Mouse (Mus musculus): ENCODE measurements around the gene Pou2f2. TPM values are rescaled to one million over a fixed set of nuclear protein-coding genes. Genes with fewer than 3 reads are reported as not detected.

The Pou2f2 gene
- polyA plus RNA-seq, 1 experiment from 2014 or later: 13.6 TPM

- peak overlapping the region; percentile 89 for H3K4me3 ChIP-seq
- peak overlapping the region; percentile 98 for H3K27ac ChIP-seq (replicated peaks)
- peaks cover 73% of the 10 kb centered on the region for H3K4me1 ChIP-seq
- no peaks in the 10 kb centered on the region for H3K9me3 ChIP-seq (replicated peaks)
- H3K36me3 ChIP-seq: peaks cover 27% of the 10 kb centered on the region
- DNase-seq (ENCODE audit: low spot score): peak; percentile 99
- under 1% methylated on average over 56 of the region's 56 CpGs for WGBS
- no peaks in the 10 kb centered on the region for H3K27me3 ChIP-seq (ENCODE audit: low read depth, poor library complexity, severe bottlenecking)
These were observed 102.7 kb downstream of the Pou2f2 start for GRCm38 (mm10) chr7:25076663-25077413.

GRCm38 (mm10) chr7:25076296-25076662, 103.2 kb downstream of the Pou2f2 start:
- 24% methylated on average over 7 of the region's 7 CpGs for WGBS
- no peaks in the 10 kb centered on the region for H3K27me3 ChIP-seq (ENCODE audit: low read depth, poor library complexity, severe bottlenecking)
- no peak for DNase-seq (ENCODE audit: low spot score)

GRCm38 (mm10) chr7:25073924-25074323, 105.6 kb downstream of the Pou2f2 start:
- Histone ChIP-seq H3K4me1 (peaks cover 91% of the 10 kb centered on the region), H3K9me3 (replicated peaks) (no peaks in the 10 kb centered on the region), H3K27ac (replicated peaks) (peak overlapping the region; percentile 98), H3K4me3 (peak overlapping the region; percentile 83), H3K36me3 (peaks cover 4% of the 10 kb centered on the region; the same call in 1 of the 2 replicates), H3K27me3 (ENCODE audit: low read depth, poor library complexity, severe bottlenecking) (no peaks in the 10 kb centered on the region)
- no peak for DNase-seq (ENCODE audit: low spot score)
- 91% methylated on average over 8 of the region's 8 CpGs for WGBS

More at GRCm38 (mm10) chr7:25076296-25076662, 103.2 kb downstream of the Pou2f2 start:
- Histone ChIP-seq H3K9me3 (replicated peaks) (no peaks in the 10 kb centered on the region), H3K4me1 (peaks cover 75% of the 10 kb centered on the region), H3K4me3 (peak overlapping the region; percentile 89), H3K27ac (replicated peaks) (peak overlapping the region; percentile 98), H3K36me3 (peaks cover 22% of the 10 kb centered on the region)

GRCm38 (mm10) chr7:25072716-25073390, 106.7 kb downstream of the Pou2f2 start:
- peak; percentile 77 for DNase-seq (ENCODE audit: low spot score)

GRCm38 (mm10) chr7:25071979-25072715, 107.4 kb downstream of the Pou2f2 start, which contains the start of the genes Grik5 and Zfp574:
TSS of gene Grik5 (minus strand) at chr7:25072346.
TSS of gene Zfp574 (plus strand) at chr7:25072567.
- Histone ChIP-seq H3K9me3 (replicated peaks) (no peaks in the 10 kb centered on the region), H3K36me3 (peaks cover 19% of the 10 kb centered on the region), H3K4me3 (peak within 1 kb of the TSS; percentile 83), H3K27ac (replicated peaks) (peak within 1 kb of the TSS; percentile 98), H3K4me1 (peaks cover 88% of the 10 kb centered on the region), H3K27me3 (ENCODE audit: low read depth, poor library complexity, severe bottlenecking) (no peaks in the 10 kb centered on the region)
- under 1% methylated on average over 25 of the region's 28 CpGs for WGBS
- peak; percentile 38 for DNase-seq (ENCODE audit: low spot score)

More at GRCm38 (mm10) chr7:25072716-25073390, 106.7 kb downstream of the Pou2f2 start:
- peaks cover 12% of the 10 kb centered on the region for H3K36me3 ChIP-seq
- no peaks in the 10 kb centered on the region for H3K9me3 ChIP-seq (replicated peaks)
- peak overlapping the region; percentile 83 for H3K4me3 ChIP-seq
- peak overlapping the region; percentile 98 for H3K27ac ChIP-seq (replicated peaks)
- under 1% methylated on average over 31 of the region's 33 CpGs for WGBS
- H3K4me1 ChIP-seq: peaks cover 91% of the 10 kb centered on the region
- no peaks in the 10 kb centered on the region for H3K27me3 ChIP-seq (ENCODE audit: low read depth, poor library complexity, severe bottlenecking)

- DNase-seq (ENCODE audit: low spot score): peak; percentile 57
- WGBS: 15% methylated on average over 2 of the region's 2 CpGs
- Histone ChIP-seq H3K9me3 (replicated peaks) (no peaks in the 10 kb centered on the region), H3K27ac (replicated peaks) (peak overlapping the region; percentile 1), H3K4me1 (peaks cover 59% of the 10 kb centered on the region), H3K27me3 (ENCODE audit: low read depth, poor library complexity, severe bottlenecking) (no peaks in the 10 kb centered on the region), H3K36me3 (peaks cover 53% of the 10 kb centered on the region), H3K4me3 (peak overlapping the region; percentile 21; the same call in 1 of the 2 replicates)
These were observed 110.8 kb downstream of the Pou2f2 start for GRCm38 (mm10) chr7:25068724-25069123.

- DNase-seq (ENCODE audit: low spot score): no peak
- H3K9me3 ChIP-seq (replicated peaks): no peaks in the 10 kb centered on the region
- peak overlapping the region; percentile 1; the same call in 1 of the 2 replicates for H3K27ac ChIP-seq (replicated peaks)
- 90% methylated on average over 22 of the region's 22 CpGs for WGBS
- peak overlapping the region; percentile 21; the same call in 1 of the 2 replicates for H3K4me3 ChIP-seq
- peaks cover 59% of the 10 kb centered on the region for H3K36me3 ChIP-seq
- peaks cover 52% of the 10 kb centered on the region for H3K4me1 ChIP-seq
- no peaks in the 10 kb centered on the region for H3K27me3 ChIP-seq (ENCODE audit: low read depth, poor library complexity, severe bottlenecking)
These were observed 111.4 kb downstream of the Pou2f2 start for GRCm38 (mm10) chr7:25067909-25068656.

- peaks cover 45% of the 10 kb centered on the region for H3K4me1 ChIP-seq
- H3K9me3 ChIP-seq (replicated peaks): no peaks in the 10 kb centered on the region
- no peak overlapping the region for H3K4me3 ChIP-seq
- no peak overlapping the region for H3K27ac ChIP-seq (replicated peaks)
- no peaks in the 10 kb centered on the region for H3K27me3 ChIP-seq (ENCODE audit: low read depth, poor library complexity, severe bottlenecking)
- DNase-seq (ENCODE audit: low spot score): no peak
- H3K36me3 ChIP-seq: peaks cover 67% of the 10 kb centered on the region
- WGBS: 91% methylated on average over 7 of the region's 7 CpGs
These were observed 112.2 kb downstream of the Pou2f2 start for GRCm38 (mm10) chr7:25067338-25067737.

GRCm38 (mm10) chr7:25063900-25064299, 115.6 kb downstream of the Pou2f2 start:
- H3K36me3 ChIP-seq: peaks cover 95% of the 10 kb centered on the region
- no peak overlapping the region for H3K4me3 ChIP-seq
- H3K4me1 ChIP-seq: peaks cover 10% of the 10 kb centered on the region
- WGBS: 89% methylated on average over 8 of the region's 8 CpGs
- no peak for DNase-seq (ENCODE audit: low spot score)
- H3K9me3 ChIP-seq (replicated peaks): no peaks in the 10 kb centered on the region
- H3K27me3 ChIP-seq (ENCODE audit: low read depth, poor library complexity, severe bottlenecking): no peaks in the 10 kb centered on the region
- H3K27ac ChIP-seq (replicated peaks): no peak overlapping the region

GRCm38 (mm10) chr7:25063346-25063745, 116.2 kb downstream of the Pou2f2 start:
- H3K9me3 ChIP-seq (replicated peaks): no peaks in the 10 kb centered on the region
- 93% methylated on average over 6 of the region's 6 CpGs for whole genome bisulfite sequencing
- DNase-seq (ENCODE audit: low spot score): no peak
- no peak overlapping the region for H3K27ac ChIP-seq (replicated peaks)
- no peak overlapping the region for H3K4me3 ChIP-seq
- H3K27me3 ChIP-seq (ENCODE audit: low read depth, poor library complexity, severe bottlenecking): no peaks in the 10 kb centered on the region
- H3K4me1 ChIP-seq: peaks cover 5% of the 10 kb centered on the region
- peaks cover 97% of the 10 kb centered on the region for H3K36me3 ChIP-seq

- H3K27ac ChIP-seq (replicated peaks): no peak overlapping the region
- H3K36me3 ChIP-seq: peaks cover 98% of the 10 kb centered on the region
- no peak overlapping the region for H3K4me3 ChIP-seq
- H3K27me3 ChIP-seq (ENCODE audit: low read depth, poor library complexity, severe bottlenecking): no peaks in the 10 kb centered on the region
- H3K9me3 ChIP-seq (replicated peaks): no peaks in the 10 kb centered on the region; the same call in 1 of the 2 replicates
- no peak for DNase-seq (ENCODE audit: low spot score)
- 96% methylated on average over 14 of the region's 14 CpGs for WGBS
- H3K4me1 ChIP-seq: no peaks in the 10 kb centered on the region
These were observed 120.7 kb downstream of the Pou2f2 start for GRCm38 (mm10) chr7:25058836-25059235.

GRCm38 (mm10) chr7:25058394-25058793, 121.1 kb downstream of the Pou2f2 start:
- H3K4me1 ChIP-seq: no peaks in the 10 kb centered on the region
- DNase-seq (ENCODE audit: low spot score): no peak
- no peak overlapping the region for H3K4me3 ChIP-seq
- H3K27me3 ChIP-seq (ENCODE audit: low read depth, poor library complexity, severe bottlenecking): no peaks in the 10 kb centered on the region
- WGBS: 93% methylated on average over 8 of the region's 8 CpGs
- H3K9me3 ChIP-seq (replicated peaks): no peaks in the 10 kb centered on the region; the same call in 1 of the 2 replicates
- H3K36me3 ChIP-seq: peaks cover 98% of the 10 kb centered on the region
- no peak overlapping the region for H3K27ac ChIP-seq (replicated peaks)

All from midbrain, embryonic 10.5 days (tissue).